Mouse (Mus musculus) effector memory CD4-positive, alpha-beta T cell, adult 5 months (primary cell): Measurements from ENCODE around the gene Tmem50b. TPM values are rescaled to one million over a fixed set of nuclear protein-coding genes. Genes with fewer than 3 reads are reported as not detected.

Experiments
- polyA plus RNA-seq: library from polyadenylated mRNA; unstranded; fragments of 100-300 nt; shearing (Covaris generic); gene quantifications from one replicate; pipeline ENCODE4 v1.2.1, GENCODE M21; 2017

Gene Tmem50b
- 44.0 TPM for polyA plus RNA-seq

DNA sequence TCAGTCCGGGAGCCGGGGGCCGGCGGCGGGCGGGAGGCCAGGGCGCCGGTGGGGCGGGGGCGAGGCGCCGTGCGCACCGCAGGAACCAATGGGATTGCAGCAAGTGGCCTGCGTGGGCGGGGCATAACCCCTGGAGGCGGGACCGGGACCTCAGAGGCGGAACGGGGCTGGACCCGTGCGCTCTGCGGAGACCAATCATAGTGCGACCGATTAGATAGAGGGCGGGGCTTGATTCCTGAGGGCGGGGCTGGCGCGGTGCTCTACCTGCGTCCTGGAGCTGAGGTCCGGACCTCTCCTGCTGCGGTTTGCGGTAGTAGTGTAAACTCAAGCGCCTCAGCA, at the start of gene Tmem50b:
Gene Tmem50b, minus strand, starts transcription at position 129 of the 339 bp plus-strand sequence.

DNA sequence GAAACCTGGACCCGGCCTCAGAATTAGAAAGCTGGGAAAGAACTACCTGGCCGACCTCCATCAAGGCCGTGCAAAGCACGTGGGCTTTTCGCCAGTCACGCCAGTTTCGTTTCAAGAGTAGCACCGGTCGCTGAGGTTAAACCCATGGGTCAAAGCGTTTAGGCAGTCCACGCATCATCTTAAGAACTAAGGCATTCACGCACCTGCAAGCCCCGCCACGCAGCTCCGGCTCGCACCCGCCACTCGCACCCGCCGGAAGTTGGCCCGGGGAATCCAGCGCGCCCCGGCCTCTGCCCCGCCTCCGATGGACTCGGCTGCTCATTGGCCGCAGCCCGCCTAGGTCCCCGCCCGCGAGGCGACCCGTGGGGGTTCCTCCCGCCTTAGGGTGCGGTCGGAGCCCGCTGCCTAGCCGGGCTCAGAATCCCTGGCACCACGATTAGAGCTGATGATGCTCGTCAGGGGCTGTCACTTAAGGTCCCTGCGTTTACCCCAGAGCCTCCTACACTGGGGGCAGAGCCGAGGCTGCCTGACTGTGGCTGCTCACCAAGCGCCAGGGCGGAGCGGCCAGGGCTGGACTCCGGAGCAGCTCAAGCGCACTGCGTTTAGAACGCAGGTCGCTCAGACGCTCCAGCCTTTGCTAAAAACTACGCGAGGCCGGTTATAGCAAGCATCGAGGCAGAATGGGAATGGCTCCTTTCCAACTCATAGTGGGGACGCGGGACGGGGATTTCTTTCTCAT, 49.2 kb upstream of the Tmem50b start, which contains the start of gene Gart:
Gene Gart, minus strand, starts transcription at position 272 of the 739 bp plus-strand sequence.

DNA sequence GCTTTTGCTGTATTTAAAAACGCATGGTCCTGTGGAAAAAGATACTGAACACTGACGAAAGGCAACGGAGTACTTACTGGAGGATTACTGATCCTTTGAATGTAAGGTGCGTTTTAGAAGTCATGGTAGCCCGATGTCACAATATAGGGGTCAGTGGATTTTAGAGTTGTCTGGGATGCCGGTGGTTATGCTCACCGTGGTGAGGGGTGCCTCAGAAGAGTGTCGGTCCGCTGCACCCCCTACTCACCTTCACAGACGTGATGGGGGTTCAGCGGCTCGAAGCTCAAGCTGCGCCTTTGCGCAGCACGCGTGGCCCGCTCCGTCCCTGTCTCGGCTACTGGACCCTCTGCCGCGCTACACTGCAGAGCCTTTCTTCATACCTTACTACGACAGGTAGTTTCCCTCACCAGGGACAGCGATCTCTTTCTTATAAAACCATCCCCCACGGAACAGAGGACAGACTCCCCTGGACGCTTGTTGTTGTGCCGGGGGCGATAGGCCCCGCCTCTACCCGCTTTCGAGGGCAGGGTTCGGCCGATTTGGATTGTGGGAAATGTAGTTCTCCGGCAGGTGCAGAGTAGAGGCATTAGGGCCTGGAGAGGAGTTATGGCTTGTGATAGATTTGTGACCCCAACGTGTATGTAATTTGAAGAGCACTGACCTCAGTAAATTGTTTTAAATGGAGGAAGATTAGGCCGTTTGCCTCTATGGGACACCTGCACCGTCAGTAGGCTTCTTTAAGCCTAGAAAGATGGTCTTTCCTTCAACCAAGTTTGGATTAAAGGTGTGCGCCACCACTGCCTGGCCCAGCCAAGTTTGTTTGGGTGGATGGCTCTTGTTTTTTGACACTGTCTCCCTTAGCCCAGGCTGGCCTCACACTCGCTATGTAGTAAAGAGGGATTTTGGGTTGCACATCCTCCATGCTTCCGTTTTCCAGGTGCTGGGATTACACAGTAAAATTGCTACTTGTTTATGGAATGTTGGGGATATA, 21.2 kb upstream of the Tmem50b start, which contains the start of gene Dnajc28:
Gene Dnajc28, minus strand, starts transcription at position 516 of the 991 bp plus-strand sequence.

DNA sequence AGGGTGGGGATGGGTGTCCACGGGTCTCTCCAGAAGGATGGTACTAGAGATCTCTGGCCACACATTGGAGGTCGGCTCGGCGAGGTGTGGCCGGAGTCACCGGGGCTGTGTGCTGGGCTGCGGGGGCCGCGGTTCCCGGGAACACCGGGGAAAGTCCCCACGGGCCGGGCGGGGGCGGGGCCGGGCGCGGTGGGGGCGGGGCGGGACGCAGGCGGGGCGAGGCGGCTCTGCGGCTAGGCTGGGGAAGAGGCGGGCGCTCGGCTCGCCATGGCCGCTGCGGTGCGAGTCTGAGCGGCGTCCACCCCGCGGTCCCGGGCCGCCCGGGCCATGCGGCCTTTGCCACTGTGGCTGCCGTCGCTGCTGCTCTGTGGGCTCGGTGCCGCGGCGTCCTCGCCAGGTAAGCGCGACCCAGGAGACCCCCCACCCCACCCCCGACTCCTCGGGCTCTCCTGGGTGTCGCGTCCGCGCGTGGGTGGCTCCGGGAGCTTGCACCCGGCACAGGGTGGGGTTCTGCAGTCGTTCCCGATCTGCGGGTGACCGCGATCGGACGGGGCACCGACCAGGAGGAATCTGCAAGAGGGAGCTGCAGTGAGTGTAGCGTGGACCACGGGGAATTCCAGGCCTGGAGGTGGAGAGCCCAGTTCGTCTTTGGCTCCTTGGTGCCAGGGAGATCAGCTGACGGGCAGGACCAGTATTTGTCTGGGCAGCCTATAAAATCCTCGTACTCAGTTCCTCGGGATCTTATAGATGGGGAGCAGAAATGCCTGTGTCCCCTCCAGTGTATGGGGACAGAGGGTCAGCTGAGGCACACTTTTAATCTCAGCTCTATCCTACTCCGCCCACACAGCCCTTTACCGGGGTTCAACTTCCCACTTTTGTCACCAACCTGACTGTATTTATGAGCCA, 50.5 kb downstream of the Tmem50b start, which contains the start of gene Ifngr2:
Gene Ifngr2, plus strand, starts transcription at position 237 of the 906 bp plus-strand sequence.

Other genes with a start within 250 kb of the Tmem50b start
- gene Ifnar2, start 225.0 kb downstream of the Tmem50b start, polyA plus RNA-seq, result 152 TPM
- not detected for gene Gm21970, start 206.1 kb downstream of the Tmem50b start, polyA plus RNA-seq
- gene Il10rb, start 191.6 kb downstream of the Tmem50b start, polyA plus RNA-seq, result 79.6 TPM
- gene Ifnar1, start 112.6 kb downstream of the Tmem50b start, polyA plus RNA-seq, result 248 TPM
- 40.4 TPM for gene Ifngr2, start 50.7 kb downstream of the Tmem50b start, polyA plus RNA-seq
- 0.51 TPM for gene Dnajc28, start 21.2 kb upstream of the Tmem50b start, polyA plus RNA-seq
- gene Gart, start 49.2 kb upstream of the Tmem50b start, polyA plus RNA-seq, result 51.4 TPM
- 138 TPM for gene Son, start 49.7 kb upstream of the Tmem50b start, polyA plus RNA-seq
- 146 TPM for gene Donson, start 91.0 kb upstream of the Tmem50b start, polyA plus RNA-seq
- gene Cryzl1, start 131.2 kb upstream of the Tmem50b start, polyA plus RNA-seq, result 34.3 TPM
- gene Itsn1, start 131.5 kb upstream of the Tmem50b start, polyA plus RNA-seq, result 3.8 TPM